Mouse (Mus musculus): ENCODE measurements around the gene Apoc3.

The Apoc3 gene

GRCm38 (mm10) chr9:46235596-46235648 lies at the start of gene Apoc3:
Apoc3 (minus strand) TSS chr9:46235636.
- no peak for DNase-seq (ENCODE audit: low read depth)

- peak; percentile 94 for DNase-seq (ENCODE audit: low read depth)
These were observed 47.4 kb upstream of the Apoc3 start, which contains the start of gene Bud13 for GRCm38 (mm10) chr9:46282631-46283436. Bud13 (plus strand) TSS chr9:46283008.

- peak; percentile 93 for DNase-seq (ENCODE audit: low read depth)
These were observed 39.1 kb upstream of the Apoc3 start for GRCm38 (mm10) chr9:46274494-46274893.

GRCm38 (mm10) chr9:46272677-46273454 lies 37.4 kb upstream of the Apoc3 start, which contains the start of gene Zpr1:
Zpr1 (plus strand) TSS chr9:46273064.
- peak; percentile 99 for DNase-seq (ENCODE audit: low read depth)

- DNase-seq (ENCODE audit: low read depth), result peak; percentile 66
These were observed 36.6 kb upstream of the Apoc3 start for GRCm38 (mm10) chr9:46272070-46272469.

GRCm38 (mm10) chr9:46270782-46271181 lies 35.3 kb upstream of the Apoc3 start:
- DNase-seq (ENCODE audit: low read depth), result no peak

- no peak for DNase-seq (ENCODE audit: low read depth)
These were observed 33.7 kb upstream of the Apoc3 start for GRCm38 (mm10) chr9:46269125-46269524.

GRCm38 (mm10) chr9:46268343-46268873 lies 33.0 kb upstream of the Apoc3 start, which contains the start of gene Apoa5:
Apoa5 (plus strand) TSS chr9:46268633.
- DNase-seq (ENCODE audit: low read depth), result no peak

- DNase-seq (ENCODE audit: low read depth), result peak; percentile 46
These were observed 25.7 kb upstream of the Apoc3 start for GRCm38 (mm10) chr9:46261131-46261530.

GRCm38 (mm10) chr9:46259111-46259510 lies 23.7 kb upstream of the Apoc3 start:
- no peak for DNase-seq (ENCODE audit: low read depth)

- DNase-seq (ENCODE audit: low read depth), result peak; percentile 88
These were observed 22.1 kb upstream of the Apoc3 start for GRCm38 (mm10) chr9:46257546-46257945.

- peak; percentile 29 for DNase-seq (ENCODE audit: low read depth)
These were observed 21.4 kb upstream of the Apoc3 start for GRCm38 (mm10) chr9:46256658-46257385.

- DNase-seq (ENCODE audit: low read depth), result no peak
These were observed 20.7 kb upstream of the Apoc3 start for GRCm38 (mm10) chr9:46256177-46256576.

- peak; percentile 79 for DNase-seq (ENCODE audit: low read depth)
These were observed 11.4 kb upstream of the Apoc3 start for GRCm38 (mm10) chr9:46246752-46247324.

GRCm38 (mm10) chr9:46243584-46243983 lies 8.1 kb upstream of the Apoc3 start:
- DNase-seq (ENCODE audit: low read depth), result no peak

GRCm38 (mm10) chr9:46243122-46243521 lies 7.7 kb upstream of the Apoc3 start:
- DNase-seq (ENCODE audit: low read depth), result no peak

- no peak for DNase-seq (ENCODE audit: low read depth)
These were observed 6.4 kb upstream of the Apoc3 start for GRCm38 (mm10) chr9:46241818-46242217.

GRCm38 (mm10) chr9:46240526-46241153 lies 5.2 kb upstream of the Apoc3 start, which contains the start of gene Apoa4:
Apoa4 (plus strand) TSS chr9:46240696.
- no peak for DNase-seq (ENCODE audit: low read depth)

GRCm38 (mm10) chr9:46238850-46239249 lies 3.4 kb upstream of the Apoc3 start:
- DNase-seq (ENCODE audit: low read depth), result no peak

GRCm38 (mm10) chr9:46235649-46236048 lies 213 bp upstream of the Apoc3 start:
- DNase-seq (ENCODE audit: low read depth), result no peak

GRCm38 (mm10) chr9:46235196-46235595 lies 240 bp downstream of the Apoc3 start:
- DNase-seq (ENCODE audit: low read depth), result no peak
